Mouse (Mus musculus): Measurements from ENCODE around the gene Retnla. TPM values are rescaled to one million over a fixed set of nuclear protein-coding genes. Genes with fewer than 3 reads are reported as not detected.

Retnla gene
- polyA plus RNA-seq, 1 experiment from 2014 or later = not detected

DNA sequence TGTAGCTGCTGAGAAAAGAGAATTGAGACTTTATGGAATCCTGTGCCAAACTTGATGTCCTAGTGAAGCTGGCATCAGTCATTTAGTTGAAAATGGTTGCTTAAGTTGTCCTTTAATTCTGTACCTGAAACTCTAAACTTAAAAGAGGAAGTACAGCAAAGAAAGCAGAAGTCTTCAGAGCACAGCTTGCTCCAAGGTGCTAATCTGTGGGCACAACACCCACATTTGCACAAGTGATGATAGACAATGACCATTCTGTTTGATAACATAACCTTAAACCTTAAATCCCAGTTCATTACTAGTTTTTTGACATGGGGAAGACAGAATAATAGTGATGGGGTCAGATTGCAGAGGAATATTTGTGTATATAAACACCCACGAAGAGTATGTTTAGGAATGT, 26.3 kb downstream of the Retnla start:
- DNase-seq (ENCODE audit: low spot score) (no peak), ATAC-seq (replicated peaks; ENCODE audit: low FRiP score, low TSS enrichment, low read depth) (no peak)
- no peak overlapping the region for H3K4me3 ChIP-seq (ENCODE audit: low read depth, low read length)
- no peaks in the 10 kb centered on the region for H3K4me1 ChIP-seq (replicated peaks; ENCODE audit: control insufficient read depth, insufficient read depth, low read length)
- H3K9ac ChIP-seq (ENCODE audit: low read length) = no peak overlapping the region
- H3K27me3 ChIP-seq (replicated peaks; ENCODE audit: control insufficient read depth, insufficient read depth, low read length) = no peaks in the 10 kb centered on the region
- no peaks in the 10 kb centered on the region for H3K9me3 ChIP-seq (ENCODE audit: control insufficient read depth, low read length)
- 35% methylated on average over 1 of the region's 1 CpGs for WGBS
- no peaks in the 10 kb centered on the region for H3K36me3 ChIP-seq (ENCODE audit: control insufficient read depth, insufficient read depth, low read length)
- no peak overlapping the region for H3K27ac ChIP-seq (ENCODE audit: low read depth)
- H3K4me2 ChIP-seq (ENCODE audit: low read length) = no peak overlapping the region

DNA sequence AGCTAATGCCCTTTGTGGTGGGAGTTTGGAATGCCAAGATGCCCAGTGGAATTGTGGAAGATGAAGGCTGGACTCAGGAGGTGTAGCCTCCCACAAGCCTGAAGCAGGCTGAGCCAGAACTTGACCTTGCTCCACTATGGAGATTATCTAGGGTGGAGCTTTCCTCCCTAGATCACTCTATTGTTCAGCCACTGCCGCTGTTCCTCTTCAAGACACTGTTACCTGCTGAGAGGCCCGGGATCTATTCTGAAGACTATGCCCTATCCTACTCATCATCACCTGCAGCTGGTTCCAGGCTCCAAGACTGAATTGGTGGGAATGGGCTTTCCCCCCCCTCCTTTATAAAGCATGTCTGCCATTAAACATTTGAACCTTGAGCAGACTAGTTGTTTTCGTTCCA, 27.3 kb downstream of the Retnla start:
- Histone ChIP-seq H3K9me3 (ENCODE audit: control insufficient read depth, low read length) (no peaks in the 10 kb centered on the region), H3K36me3 (ENCODE audit: control insufficient read depth, insufficient read depth, low read length) (no peaks in the 10 kb centered on the region), H3K4me1 (replicated peaks; ENCODE audit: control insufficient read depth, insufficient read depth, low read length) (no peaks in the 10 kb centered on the region), H3K4me2 (ENCODE audit: low read length) (no peak overlapping the region), H3K4me3 (ENCODE audit: low read depth, low read length) (no peak overlapping the region), H3K27ac (ENCODE audit: low read depth) (no peak overlapping the region), H3K27me3 (replicated peaks; ENCODE audit: control insufficient read depth, insufficient read depth, low read length) (no peaks in the 10 kb centered on the region), H3K9ac (ENCODE audit: low read length) (no peak overlapping the region)
- 87% methylated on average over 3 of the region's 3 CpGs for WGBS
- no peak for ATAC-seq (replicated peaks; ENCODE audit: low FRiP score, low TSS enrichment, low read depth)
- no peak for DNase-seq (ENCODE audit: low spot score)

DNA sequence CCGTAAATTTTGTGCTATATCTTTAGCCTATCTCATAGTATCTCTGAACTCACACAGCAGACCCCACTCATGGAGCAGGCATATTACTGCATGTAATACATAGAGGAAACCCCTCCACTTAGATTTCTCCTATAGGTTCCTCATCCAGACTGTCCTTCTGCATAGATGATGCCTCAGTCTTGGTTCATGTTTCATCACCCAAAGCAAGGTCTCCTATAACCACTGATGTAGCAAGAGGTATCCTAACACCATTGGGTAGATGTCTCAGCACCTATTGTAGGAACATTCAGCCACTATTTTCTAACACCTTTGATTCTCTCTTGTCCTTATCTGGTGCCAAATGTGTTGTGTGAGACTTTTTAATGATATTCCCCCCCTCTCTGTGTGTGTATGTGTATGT, 29.4 kb downstream of the Retnla start:
- Histone ChIP-seq H3K9ac (ENCODE audit: low read length) (no peak overlapping the region), H3K36me3 (ENCODE audit: control insufficient read depth, insufficient read depth, low read length) (no peaks in the 10 kb centered on the region), H3K4me1 (replicated peaks; ENCODE audit: control insufficient read depth, insufficient read depth, low read length) (no peaks in the 10 kb centered on the region), H3K4me3 (ENCODE audit: low read depth, low read length) (no peak overlapping the region), H3K27me3 (replicated peaks; ENCODE audit: control insufficient read depth, insufficient read depth, low read length) (no peaks in the 10 kb centered on the region), H3K9me3 (ENCODE audit: control insufficient read depth, low read length) (no peaks in the 10 kb centered on the region), H3K4me2 (ENCODE audit: low read length) (no peak overlapping the region), H3K27ac (ENCODE audit: low read depth) (no peak overlapping the region)
- 84% methylated on average over 1 of the region's 1 CpGs for WGBS
- no peak for ATAC-seq (replicated peaks; ENCODE audit: low FRiP score, low TSS enrichment, low read depth)
- no peak for DNase-seq (ENCODE audit: low spot score)

DNA sequence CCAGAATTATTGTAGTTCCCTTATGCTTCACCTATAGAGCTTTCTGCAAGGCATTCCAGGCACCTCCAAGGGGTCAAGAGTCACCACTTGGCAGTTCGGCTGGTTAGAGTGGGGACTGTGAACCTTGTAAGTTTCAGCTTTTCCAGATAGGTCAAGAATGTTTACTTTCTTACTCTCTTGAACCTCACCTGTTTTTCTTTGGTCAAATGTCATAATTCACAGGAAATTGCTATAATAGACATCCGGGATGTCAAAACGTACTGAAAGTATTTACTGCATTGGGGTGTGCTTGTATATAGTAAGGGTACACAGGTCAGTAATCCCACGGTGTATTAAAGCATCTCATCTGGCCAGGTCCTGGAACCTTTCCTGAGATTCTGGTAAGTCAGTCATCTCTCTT, 30.0 kb downstream of the Retnla start, which contains the start of gene Retnlg:
Retnlg (plus strand) TSS at position 301 of the 400 bp plus-strand sequence.
- H3K9me3 ChIP-seq (ENCODE audit: control insufficient read depth, low read length) = no peaks in the 10 kb centered on the region
- DNase-seq (ENCODE audit: low spot score) (no peak), ATAC-seq (replicated peaks; ENCODE audit: low FRiP score, low TSS enrichment, low read depth) (no peak)
- H3K36me3 ChIP-seq (ENCODE audit: control insufficient read depth, insufficient read depth, low read length) = no peaks in the 10 kb centered on the region
- H3K4me3 ChIP-seq (ENCODE audit: low read depth, low read length) = no peak within 1 kb of the TSS
- H3K27ac ChIP-seq (ENCODE audit: low read depth) = no peak within 1 kb of the TSS
- H3K27me3 ChIP-seq (replicated peaks; ENCODE audit: control insufficient read depth, insufficient read depth, low read length) = no peaks in the 10 kb centered on the region
- H3K9ac ChIP-seq (ENCODE audit: low read length) = no peak within 1 kb of the TSS
- no peak within 1 kb of the TSS for H3K4me2 ChIP-seq (ENCODE audit: low read length)
- H3K4me1 ChIP-seq (replicated peaks; ENCODE audit: control insufficient read depth, insufficient read depth, low read length) = no peaks in the 10 kb centered on the region
- 47% methylated on average over 4 of the region's 4 CpGs for WGBS

DNA sequence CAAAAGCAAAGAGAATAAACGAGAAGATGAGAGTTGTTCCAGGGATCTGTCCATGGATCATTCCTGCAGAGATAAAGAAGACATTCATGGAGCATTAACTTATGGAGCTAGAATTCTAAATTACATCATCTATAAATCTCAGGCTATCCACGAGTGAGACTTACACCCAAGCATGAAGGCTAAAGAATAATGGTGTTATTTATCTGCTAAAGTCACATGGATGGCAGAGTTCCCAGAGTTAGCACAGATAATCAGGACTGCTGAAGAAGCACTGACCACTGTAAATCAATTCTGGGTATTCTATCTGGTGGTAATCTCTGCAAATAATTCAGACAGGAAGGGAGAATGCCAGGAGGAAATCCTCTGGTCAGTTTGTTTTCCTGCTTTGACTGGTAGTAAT, 48.4 kb downstream of the Retnla start:
- H3K4me1 ChIP-seq (replicated peaks; ENCODE audit: control insufficient read depth, insufficient read depth, low read length) = no peaks in the 10 kb centered on the region
- H3K4me2 ChIP-seq (ENCODE audit: low read length) = no peak overlapping the region
- H3K27ac ChIP-seq (ENCODE audit: low read depth) = no peak overlapping the region
- ATAC-seq (replicated peaks; ENCODE audit: low FRiP score, low TSS enrichment, low read depth) (no peak), DNase-seq (ENCODE audit: low spot score) (no peak)
- no peaks in the 10 kb centered on the region for H3K36me3 ChIP-seq (ENCODE audit: control insufficient read depth, insufficient read depth, low read length)
- no peaks in the 10 kb centered on the region for H3K27me3 ChIP-seq (replicated peaks; ENCODE audit: control insufficient read depth, insufficient read depth, low read length)
- H3K9ac ChIP-seq (ENCODE audit: low read length) = no peak overlapping the region
- WGBS = 13% methylated on average over 2 of the region's 2 CpGs
- no peaks in the 10 kb centered on the region for H3K9me3 ChIP-seq (ENCODE audit: control insufficient read depth, low read length)
- H3K4me3 ChIP-seq (ENCODE audit: low read depth, low read length) = no peak overlapping the region

Other genes starting within 250 kb of the Retnla start
- gene Trat1, start 70.5 kb upstream of the Retnla start, polyA plus RNA-seq (2014; fragmentation: Nextera tagmentation; extraction: Ambion mirVana) = not detected in 2 replicates
- gene Retnlb, start 25.7 kb upstream of the Retnla start, polyA plus RNA-seq (2014; fragmentation: Nextera tagmentation; extraction: Ambion mirVana) = not detected in 2 replicates
- gene Retnlg, start 30.1 kb downstream of the Retnla start, polyA plus RNA-seq (2014; fragmentation: Nextera tagmentation; extraction: Ambion mirVana) = not detected in 2 replicates
- 27.6 and 34.2 TPM in 2 replicates for gene Dzip3, start 151.6 kb downstream of the Retnla start, polyA plus RNA-seq (2014; fragmentation: Nextera tagmentation; extraction: Ambion mirVana)
- 27.2 and 33.8 TPM in 2 replicates for gene Cip2a, start 151.6 kb downstream of the Retnla start, polyA plus RNA-seq (2014; fragmentation: Nextera tagmentation; extraction: Ambion mirVana)
- gene Myh15, start 214.9 kb downstream of the Retnla start, polyA plus RNA-seq (2014; fragmentation: Nextera tagmentation; extraction: Ambion mirVana) = not detected in 2 replicates

Data from intestine, embryonic 14.5 days (tissue).